Mouse (Mus musculus): ENCODE data around the gene Pmepa1. TPM values are rescaled to one million over a fixed set of nuclear protein-coding genes. Genes with fewer than 3 reads are reported as not detected.
A peak's percentile ranks its signal among the peaks of the same experiment; 100 is the strongest.

Pmepa1 gene
- polyA plus RNA-seq, 1 experiment from 2014 or later, result 5.3 TPM

DNA sequence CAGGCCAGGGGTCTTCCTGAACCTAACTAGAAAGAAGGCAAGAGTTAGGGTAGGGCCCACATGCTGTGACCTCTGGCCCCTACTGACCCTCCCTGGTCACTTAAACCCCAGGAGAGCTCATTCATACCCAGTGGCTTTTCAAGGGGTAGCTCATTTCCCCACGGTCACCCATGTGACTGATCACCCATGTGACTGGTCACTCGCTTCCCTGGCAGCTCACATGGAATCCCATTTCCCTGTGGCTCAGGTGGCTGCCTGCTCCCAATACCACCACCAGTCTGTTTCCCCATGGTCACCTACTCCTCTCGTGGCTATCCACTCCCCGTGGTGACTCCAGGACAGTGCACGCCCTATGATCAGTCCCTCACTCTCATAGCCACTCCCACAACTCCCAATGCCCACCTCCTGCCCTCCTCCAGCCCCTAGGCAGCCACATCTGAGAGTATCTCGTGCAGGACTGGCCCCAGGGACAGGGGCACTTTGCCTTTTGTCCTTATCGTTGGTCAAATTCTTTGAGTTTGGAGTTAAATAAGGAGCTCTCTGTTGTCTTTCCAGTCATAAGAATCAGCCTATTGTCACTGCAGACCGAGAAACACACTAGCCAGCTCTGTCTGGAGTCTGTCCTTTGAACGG, 17.8 kb downstream of the Pmepa1 start:
- H3K9ac ChIP-seq, result no peak overlapping the region
- ATAC-seq (ENCODE audit: low FRiP score) (no peak), DNase-seq (ENCODE audit: low spot score) (no peak)
- H3K4me1 ChIP-seq (replicated peaks; ENCODE audit: control insufficient read depth, insufficient read depth, low read length), result peaks cover 73% of the 10 kb centered on the region
- 13% methylated on average over 9 of the region's 9 CpGs for WGBS
- H3K4me3 ChIP-seq (replicated peaks; ENCODE audit: low read length), result no peak overlapping the region
- no peaks in the 10 kb centered on the region for H3K9me3 ChIP-seq (ENCODE audit: control insufficient read depth, low read length)
- H3K27me3 ChIP-seq (ENCODE audit: control insufficient read depth, insufficient read depth, low read length), result no peaks in the 10 kb centered on the region
- no peak overlapping the region for H3K4me2 ChIP-seq (replicated peaks)
- H3K36me3 ChIP-seq (replicated peaks; ENCODE audit: control insufficient read depth, insufficient read depth), result no peaks in the 10 kb centered on the region
- H3K27ac ChIP-seq, result peak overlapping the region; percentile 66; the same call in 1 of the 2 replicates

DNA sequence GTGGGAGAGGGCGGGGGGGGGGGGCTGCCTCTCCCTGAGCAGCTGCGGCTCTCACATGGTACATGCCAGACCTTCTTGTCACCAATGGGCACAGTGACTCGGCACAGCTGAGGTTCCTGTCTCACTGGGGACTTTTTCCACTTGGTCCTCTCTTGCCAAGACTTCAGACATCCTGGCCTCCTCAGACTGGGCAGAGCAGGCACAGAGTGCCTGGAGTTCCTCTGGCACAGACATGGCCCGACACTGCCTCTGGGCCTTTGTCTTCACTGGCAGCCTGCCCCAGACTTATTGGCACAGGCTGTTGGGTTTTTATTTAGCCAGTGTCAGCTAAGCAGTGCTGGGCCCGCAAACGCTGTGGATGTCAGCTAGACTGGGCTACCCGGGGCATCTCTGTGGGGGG, 18.7 kb downstream of the Pmepa1 start:
- Histone ChIP-seq H3K9ac (no peak overlapping the region), H3K27me3 (ENCODE audit: control insufficient read depth, insufficient read depth, low read length) (no peaks in the 10 kb centered on the region), H3K36me3 (replicated peaks; ENCODE audit: control insufficient read depth, insufficient read depth) (no peaks in the 10 kb centered on the region), H3K27ac (peak overlapping the region; percentile 66), H3K4me3 (replicated peaks; ENCODE audit: low read length) (no peak overlapping the region), H3K4me1 (replicated peaks; ENCODE audit: control insufficient read depth, insufficient read depth, low read length) (peaks cover 82% of the 10 kb centered on the region), H3K4me2 (replicated peaks) (no peak overlapping the region), H3K9me3 (ENCODE audit: control insufficient read depth, low read length) (no peaks in the 10 kb centered on the region)
- DNase-seq (ENCODE audit: low spot score) (peak; percentile 76), ATAC-seq (ENCODE audit: low FRiP score) (peak; percentile 78)
- WGBS, result 14% methylated on average over 7 of the region's 7 CpGs

DNA sequence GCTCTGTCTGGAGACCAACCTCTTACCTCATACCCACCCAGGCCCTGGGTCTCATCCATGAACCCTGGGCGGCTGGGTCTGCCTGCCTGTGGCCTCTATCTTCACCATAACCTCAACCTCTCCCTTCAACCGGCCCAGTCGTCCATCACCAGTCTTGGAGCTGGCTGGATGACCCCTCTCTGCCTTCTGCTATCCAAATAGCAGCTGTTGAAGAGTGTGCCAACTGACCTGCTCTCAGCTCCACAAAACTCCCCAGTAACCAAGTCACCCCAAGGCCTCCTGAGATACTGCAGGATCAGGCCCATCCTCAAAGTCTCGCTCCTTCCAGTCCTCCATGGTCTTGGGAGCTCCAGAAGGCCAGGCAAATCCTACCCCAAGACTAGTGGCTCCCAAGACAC, 19.8 kb downstream of the Pmepa1 start:
- Histone ChIP-seq H3K27me3 (ENCODE audit: control insufficient read depth, insufficient read depth, low read length) (no peaks in the 10 kb centered on the region), H3K36me3 (replicated peaks; ENCODE audit: control insufficient read depth, insufficient read depth) (no peaks in the 10 kb centered on the region), H3K27ac (no peak overlapping the region; the same call in 1 of the 2 replicates), H3K9ac (no peak overlapping the region), H3K4me2 (replicated peaks) (no peak overlapping the region), H3K4me3 (replicated peaks; ENCODE audit: low read length) (no peak overlapping the region), H3K4me1 (replicated peaks; ENCODE audit: control insufficient read depth, insufficient read depth, low read length) (peaks cover 83% of the 10 kb centered on the region), H3K9me3 (ENCODE audit: control insufficient read depth, low read length) (no peaks in the 10 kb centered on the region)
- WGBS, result 79% methylated on average over 4 of the region's 4 CpGs
- ATAC-seq (ENCODE audit: low FRiP score) (no peak), DNase-seq (ENCODE audit: low spot score) (no peak)

DNA sequence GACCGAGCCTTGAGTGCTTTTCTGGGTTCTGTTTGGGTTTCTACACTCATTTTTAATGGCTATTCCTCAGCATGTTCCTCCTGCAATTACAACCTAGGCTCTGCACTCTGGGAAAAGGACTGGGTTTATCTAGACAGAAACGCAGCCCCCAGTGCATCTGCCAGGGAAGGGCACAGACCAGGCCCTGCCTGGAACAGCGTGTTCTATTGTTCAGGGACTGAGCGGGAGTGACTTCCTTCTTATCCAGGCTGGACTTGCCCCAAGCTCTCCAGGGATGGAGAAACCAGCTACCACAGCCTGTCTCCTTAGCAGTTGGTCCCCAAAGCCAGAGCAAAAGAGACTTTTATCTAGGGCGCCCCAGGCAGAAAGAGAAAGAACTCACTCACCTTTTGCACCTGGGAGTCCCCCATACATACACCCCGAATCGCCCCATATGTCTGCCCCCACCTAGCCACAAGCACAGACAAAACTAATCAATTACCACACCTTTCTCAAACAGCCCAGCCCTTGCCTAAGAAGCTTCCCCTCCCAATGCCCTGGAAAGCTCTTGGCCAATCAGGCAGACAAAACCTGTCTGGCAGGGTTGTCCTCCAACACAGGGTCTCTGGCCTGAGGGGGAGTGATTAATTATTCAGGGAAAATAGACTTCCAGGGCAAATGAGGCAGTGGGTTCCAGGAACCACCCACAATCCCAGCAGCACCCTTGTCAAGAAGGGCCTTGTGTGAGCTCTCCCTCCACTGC, 20.4 kb downstream of the Pmepa1 start:
- 60% methylated on average over 7 of the region's 7 CpGs for WGBS
- no peak overlapping the region for H3K9ac ChIP-seq
- H3K4me2 ChIP-seq (replicated peaks), result no peak overlapping the region
- H3K27ac ChIP-seq, result no peak overlapping the region; the same call in 1 of the 2 replicates
- ATAC-seq (ENCODE audit: low FRiP score) (no peak), DNase-seq (ENCODE audit: low spot score) (no peak)
- no peak overlapping the region for H3K4me3 ChIP-seq (replicated peaks; ENCODE audit: low read length)
- H3K4me1 ChIP-seq (replicated peaks; ENCODE audit: control insufficient read depth, insufficient read depth, low read length), result peaks cover 83% of the 10 kb centered on the region
- no peaks in the 10 kb centered on the region for H3K36me3 ChIP-seq (replicated peaks; ENCODE audit: control insufficient read depth, insufficient read depth)
- H3K9me3 ChIP-seq (ENCODE audit: control insufficient read depth, low read length), result no peaks in the 10 kb centered on the region
- no peaks in the 10 kb centered on the region for H3K27me3 ChIP-seq (ENCODE audit: control insufficient read depth, insufficient read depth, low read length)

DNA sequence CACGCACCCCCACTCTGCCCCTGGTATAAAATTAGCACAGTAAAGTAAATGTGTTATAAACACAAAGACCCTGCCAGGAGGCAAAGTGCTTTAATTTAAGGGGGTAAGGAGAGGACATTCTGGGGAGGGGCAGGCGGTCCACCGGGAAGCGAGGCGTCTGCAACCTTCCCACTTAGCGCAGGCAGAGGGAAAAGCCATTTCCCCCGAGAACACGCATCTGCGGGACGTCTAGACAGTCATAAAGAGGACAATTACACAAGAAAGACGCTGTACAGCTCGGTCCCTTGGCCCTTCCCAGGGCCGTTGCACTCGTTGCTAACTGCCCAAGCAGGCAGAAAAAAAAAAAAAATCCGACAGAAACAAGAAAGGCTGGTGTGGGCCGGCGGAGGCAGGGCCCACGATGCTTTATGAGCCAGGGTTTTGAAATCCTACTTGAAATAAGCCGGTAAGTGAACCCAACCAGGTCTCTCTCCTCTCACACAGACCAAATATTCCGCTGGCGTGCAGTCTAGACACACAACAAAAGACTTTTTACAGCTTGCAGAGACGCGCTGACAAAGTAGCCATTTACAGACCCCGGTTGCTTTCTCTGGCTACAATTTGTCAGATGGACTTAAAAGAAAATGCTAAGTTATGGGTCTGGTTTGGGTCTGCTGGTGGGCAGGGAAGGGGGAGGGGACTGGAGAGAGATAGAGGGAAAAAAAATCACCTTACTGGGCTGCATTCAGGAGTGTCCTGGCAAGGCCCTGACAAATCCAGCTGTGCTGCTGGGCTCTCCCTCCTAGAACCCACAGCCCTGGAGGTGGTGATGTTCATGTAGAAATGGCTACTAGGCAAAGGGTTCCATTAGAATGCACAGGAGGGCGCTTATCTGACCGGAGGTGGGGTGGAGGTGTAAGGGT, 22.3 kb downstream of the Pmepa1 start:
- ATAC-seq (ENCODE audit: low FRiP score), result no peak
- WGBS, result 10% methylated on average over 26 of the region's 26 CpGs
- Histone ChIP-seq H3K9me3 (ENCODE audit: control insufficient read depth, low read length) (no peaks in the 10 kb centered on the region), H3K4me3 (replicated peaks; ENCODE audit: low read length) (no peak overlapping the region), H3K4me1 (replicated peaks; ENCODE audit: control insufficient read depth, insufficient read depth, low read length) (peaks cover 98% of the 10 kb centered on the region), H3K36me3 (replicated peaks; ENCODE audit: control insufficient read depth, insufficient read depth) (no peaks in the 10 kb centered on the region), H3K4me2 (replicated peaks) (peak overlapping the region; percentile 26), H3K27me3 (ENCODE audit: control insufficient read depth, insufficient read depth, low read length) (no peaks in the 10 kb centered on the region), H3K27ac (peak overlapping the region; percentile 62), H3K9ac (peak overlapping the region; percentile 25)
- DNase-seq (ENCODE audit: low spot score), result peak; percentile 57

DNA sequence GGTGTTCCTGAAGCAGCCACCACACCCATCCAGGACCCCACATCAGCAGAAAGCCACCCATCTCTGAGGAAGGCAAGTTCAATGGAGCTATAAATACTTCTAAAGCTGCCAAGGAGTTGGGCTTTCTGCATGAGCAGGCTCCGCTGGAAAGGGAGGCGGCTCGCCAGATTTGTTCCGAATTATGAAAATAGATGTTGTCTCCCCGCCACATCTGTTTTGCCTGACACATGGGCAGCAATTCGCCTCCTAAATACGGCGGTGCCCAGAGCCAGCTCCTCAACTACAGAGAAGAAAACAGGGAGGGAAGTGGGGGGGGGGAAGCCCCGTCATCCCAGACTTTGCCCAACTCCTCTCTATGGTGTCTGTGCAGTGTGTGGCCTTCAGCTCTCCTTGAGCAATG, 24.7 kb downstream of the Pmepa1 start:
- Histone ChIP-seq H3K4me3 (replicated peaks; ENCODE audit: low read length) (no peak overlapping the region), H3K27me3 (ENCODE audit: control insufficient read depth, insufficient read depth, low read length) (no peaks in the 10 kb centered on the region), H3K4me2 (replicated peaks) (no peak overlapping the region), H3K4me1 (replicated peaks; ENCODE audit: control insufficient read depth, insufficient read depth, low read length) (peaks cover 74% of the 10 kb centered on the region), H3K36me3 (replicated peaks; ENCODE audit: control insufficient read depth, insufficient read depth) (no peaks in the 10 kb centered on the region), H3K27ac (no peak overlapping the region), H3K9me3 (ENCODE audit: control insufficient read depth, low read length) (no peaks in the 10 kb centered on the region), H3K9ac (no peak overlapping the region)
- no peak for DNase-seq (ENCODE audit: low spot score)
- no peak for ATAC-seq (ENCODE audit: low FRiP score)
- 52% methylated on average over 9 of the region's 9 CpGs for WGBS

DNA sequence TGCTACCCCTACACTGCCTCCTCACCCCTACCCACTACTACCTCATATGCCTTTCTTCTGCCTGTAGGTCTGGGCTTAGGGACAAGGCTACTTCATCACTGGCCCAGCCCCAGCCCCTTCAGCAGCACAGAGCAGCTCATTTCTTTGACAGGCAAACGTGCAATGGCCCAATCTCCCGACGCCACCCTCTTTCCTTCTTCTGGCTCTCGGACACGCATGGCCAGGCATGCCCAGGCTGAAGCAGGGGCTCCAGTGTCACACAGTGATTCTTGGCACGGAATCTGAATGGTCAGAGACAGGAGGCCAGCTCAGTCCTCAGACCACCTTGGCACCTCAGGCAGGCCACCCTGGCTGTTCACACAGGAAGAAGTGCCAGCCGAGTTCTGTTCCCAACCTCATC, 25.2 kb downstream of the Pmepa1 start:
- H3K27ac ChIP-seq, result no peak overlapping the region

DNA sequence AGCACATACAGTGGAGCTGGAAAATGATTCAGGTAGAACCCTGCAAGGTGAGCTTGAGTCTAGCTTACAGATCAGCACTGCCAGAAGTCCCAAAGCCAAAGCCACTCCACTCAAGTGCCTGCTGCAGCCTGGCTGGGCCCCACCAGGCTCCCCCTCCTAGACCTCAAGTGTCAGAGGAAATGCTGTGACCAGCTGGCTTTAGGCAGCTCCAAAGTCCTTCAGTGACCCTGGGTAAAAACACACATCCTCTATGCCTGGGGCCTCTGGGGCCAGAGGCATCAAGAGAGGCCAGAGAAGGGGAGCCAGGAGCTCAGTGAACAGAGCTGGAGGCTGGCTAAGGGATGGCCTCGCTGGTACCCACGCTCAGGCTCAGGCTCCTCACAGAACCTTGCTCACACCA, 25.9 kb downstream of the Pmepa1 start:
- Histone ChIP-seq H3K9me3 (ENCODE audit: control insufficient read depth, low read length) (no peaks in the 10 kb centered on the region), H3K4me1 (replicated peaks; ENCODE audit: control insufficient read depth, insufficient read depth, low read length) (peaks cover 63% of the 10 kb centered on the region), H3K4me2 (replicated peaks) (no peak overlapping the region), H3K9ac (no peak overlapping the region), H3K4me3 (replicated peaks; ENCODE audit: low read length) (no peak overlapping the region), H3K27ac (no peak overlapping the region), H3K36me3 (replicated peaks; ENCODE audit: control insufficient read depth, insufficient read depth) (no peaks in the 10 kb centered on the region), H3K27me3 (ENCODE audit: control insufficient read depth, insufficient read depth, low read length) (no peaks in the 10 kb centered on the region)
- 29% methylated on average over 2 of the region's 2 CpGs for WGBS
- no peak for DNase-seq (ENCODE audit: low spot score)
- no peak for ATAC-seq (ENCODE audit: low FRiP score)

More for the DNA sequence above, 25.2 kb downstream of the Pmepa1 start:
- DNase-seq (ENCODE audit: low spot score), result no peak
- Histone ChIP-seq H3K36me3 (replicated peaks; ENCODE audit: control insufficient read depth, insufficient read depth) (no peaks in the 10 kb centered on the region), H3K9ac (no peak overlapping the region), H3K4me3 (replicated peaks; ENCODE audit: low read length) (no peak overlapping the region), H3K9me3 (ENCODE audit: control insufficient read depth, low read length) (no peaks in the 10 kb centered on the region), H3K4me2 (replicated peaks) (no peak overlapping the region), H3K4me1 (replicated peaks; ENCODE audit: control insufficient read depth, insufficient read depth, low read length) (peaks cover 69% of the 10 kb centered on the region), H3K27me3 (ENCODE audit: control insufficient read depth, insufficient read depth, low read length) (no peaks in the 10 kb centered on the region)
- WGBS, result 35% methylated on average over 7 of the region's 7 CpGs
- ATAC-seq (ENCODE audit: low FRiP score), result no peak

DNA sequence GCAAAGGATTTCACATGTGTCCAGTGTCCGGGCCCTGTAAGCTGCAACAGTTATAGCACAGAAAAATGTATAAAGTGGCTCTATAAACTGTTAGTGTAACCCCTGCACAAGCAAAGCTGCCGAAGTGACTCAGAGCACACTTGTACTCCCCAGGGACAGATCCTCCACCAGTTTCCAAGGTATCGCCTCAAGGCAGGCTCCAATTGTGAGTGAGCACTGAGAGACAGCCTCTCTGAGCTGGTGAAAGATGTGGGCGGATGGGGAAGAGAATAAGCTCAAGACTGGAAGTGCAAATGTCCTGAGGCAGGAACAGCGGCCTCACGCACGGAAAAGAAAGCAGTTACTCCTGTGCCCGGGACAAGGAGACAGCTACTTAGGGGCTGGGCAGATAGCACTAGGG, 26.4 kb downstream of the Pmepa1 start:
- Histone ChIP-seq H3K36me3 (replicated peaks; ENCODE audit: control insufficient read depth, insufficient read depth) (no peaks in the 10 kb centered on the region), H3K4me2 (replicated peaks) (no peak overlapping the region), H3K9me3 (ENCODE audit: control insufficient read depth, low read length) (no peaks in the 10 kb centered on the region), H3K27ac (no peak overlapping the region), H3K4me3 (replicated peaks; ENCODE audit: low read length) (no peak overlapping the region), H3K27me3 (ENCODE audit: control insufficient read depth, insufficient read depth, low read length) (no peaks in the 10 kb centered on the region), H3K4me1 (replicated peaks; ENCODE audit: control insufficient read depth, insufficient read depth, low read length) (peaks cover 59% of the 10 kb centered on the region), H3K9ac (no peak overlapping the region)
- DNase-seq (ENCODE audit: low spot score) (no peak), ATAC-seq (ENCODE audit: low FRiP score) (no peak)
- 65% methylated on average over 8 of the region's 8 CpGs for WGBS

Data from hindbrain, embryonic 14.5 days (tissue).